Mouse (Mus musculus) midbrain, embryonic 16.5 days (tissue): ENCODE measurements around the gene Mypn. TPM values are rescaled to one million over a fixed set of nuclear protein-coding genes. Genes with fewer than 3 reads are reported as not detected.

Source experiments
- ATAC-seq: fragments of 200-750 bp; cut with Nextera tagmentation; 2 replicates; pipeline ENCODE4 v1.8.0; 2017; ENCODE audit warnings: moderate TSS enrichment
- H3K27ac ChIP-seq: fragments of 300-500 bp; sonication (generic); 2 replicates; pipeline ENCODE4 v1.5.1; 2014; ENCODE audit warnings: mild to moderate bottlenecking, low read length, mixed read lengths
- H3K27me3 ChIP-seq: fragments of 300-500 bp; sonication (generic); 2 replicates; pipeline ENCODE4 v1.6.1; 2014; ENCODE audit warnings: low read depth, low read length, mixed read lengths; ENCODE audit not compliant: control insufficient read depth, insufficient read depth
- H3K36me3 ChIP-seq: fragments of 300-500 bp; sonication (generic); 2 replicates; pipeline ENCODE4 v1.6.1; 2014; ENCODE audit warnings: mild to moderate bottlenecking, low read length, moderate library complexity, mixed read lengths; ENCODE audit not compliant: control insufficient read depth, insufficient read depth
- H3K4me1 ChIP-seq: fragments of 300-500 bp; sonication (generic); 2 replicates; pipeline ENCODE4 v1.6.1; 2014; ENCODE audit warnings: mild to moderate bottlenecking, low read length, mixed read lengths; ENCODE audit not compliant: control insufficient read depth, insufficient read depth
- H3K4me2 ChIP-seq: fragments of 300-500 bp; sonication (generic); 2 replicates; pipeline ENCODE4 v1.6.1; 2014; ENCODE audit warnings: mild to moderate bottlenecking, low read length, mixed read lengths
- H3K4me3 ChIP-seq: fragments of 300-500 bp; sonication (generic); 2 replicates; pipeline ENCODE4 v1.5.1; 2014; ENCODE audit warnings: low read depth, mild to moderate bottlenecking, low read length, moderate library complexity, mixed read lengths
- H3K9ac ChIP-seq: fragments of 300-500 bp; sonication (generic); 2 replicates; pipeline ENCODE4 v1.6.1; 2014; ENCODE audit warnings: low read depth, low read length, mixed read lengths
- H3K9me3 ChIP-seq: fragments of 300-500 bp; sonication (generic); replicated peaks from 2 replicates; pipeline ENCODE4 v1.6.1; 2014; ENCODE audit warnings: mild to moderate bottlenecking, low read length, mixed read lengths; ENCODE audit not compliant: control insufficient read depth, poor library complexity, severe bottlenecking
- WGBS: fragments of 180-500 bp; shearing (Covaris S2); extraction: QIAGEN DNeasy Blood & Tissue Kit; methylation state at CpG from one replicate; pipeline ENCODE4 v1.1.7; 2014; 5-methylcytosine and 5-hydroxymethylcytosine counted together
- polyA plus RNA-seq: library from polyadenylated mRNA; unstranded; fragments of >200 nt; fragmentation: Nextera tagmentation; extraction: Ambion mirVana; gene quantifications from 2 replicates; pipeline ENCODE4 v1.2.1, GENCODE M21; 2015

Gene Mypn
- polyA plus RNA-seq, 1 experiment from 2014 or later, result 0.64 TPM

- H3K27me3 ChIP-seq, result no peaks in the 10 kb centered on the region
- H3K4me2 ChIP-seq, result no peak overlapping the region
- no peak overlapping the region for H3K4me3 ChIP-seq
- H3K4me1 ChIP-seq, result no peaks in the 10 kb centered on the region
- H3K27ac ChIP-seq, result no peak overlapping the region
- no peaks in the 10 kb centered on the region for H3K9me3 ChIP-seq
- WGBS, result 90% methylated on average over 16 of the region's 16 CpGs
- no peak for ATAC-seq
- no peaks in the 10 kb centered on the region for H3K36me3 ChIP-seq
- no peak overlapping the region for H3K9ac ChIP-seq
Observed at GRCm38 (mm10) chr10:63165752-63166412, 37.9 kb downstream of the Mypn start.

DNA sequence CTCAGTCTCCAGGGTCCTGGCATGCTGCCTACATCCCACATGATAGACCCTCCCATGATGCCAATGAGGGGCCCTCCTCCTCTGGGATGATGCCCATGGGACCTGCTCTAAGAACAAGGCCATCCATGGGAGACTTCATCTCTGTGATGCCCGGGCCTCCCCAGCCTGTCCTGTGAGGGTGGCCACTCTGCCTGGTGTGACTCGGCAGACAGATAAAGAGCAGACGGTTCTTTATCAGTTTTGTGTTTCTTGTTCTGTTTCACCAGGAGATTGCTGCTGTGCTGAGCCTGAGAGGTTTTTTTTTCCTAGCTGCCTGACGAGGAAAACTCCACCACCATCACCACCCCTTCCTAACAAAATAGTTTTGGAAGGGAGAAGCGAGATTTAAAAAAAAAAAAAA, 42.5 kb downstream of the Mypn start:
- ATAC-seq, result no peak
- Histone ChIP-seq H3K9ac (no peak overlapping the region), H3K9me3 (no peaks in the 10 kb centered on the region), H3K27ac (no peak overlapping the region), H3K36me3 (no peaks in the 10 kb centered on the region), H3K4me3 (no peak overlapping the region), H3K4me1 (no peaks in the 10 kb centered on the region), H3K27me3 (no peaks in the 10 kb centered on the region), H3K4me2 (no peak overlapping the region)
- WGBS, result 68% methylated on average over 5 of the region's 5 CpGs

DNA sequence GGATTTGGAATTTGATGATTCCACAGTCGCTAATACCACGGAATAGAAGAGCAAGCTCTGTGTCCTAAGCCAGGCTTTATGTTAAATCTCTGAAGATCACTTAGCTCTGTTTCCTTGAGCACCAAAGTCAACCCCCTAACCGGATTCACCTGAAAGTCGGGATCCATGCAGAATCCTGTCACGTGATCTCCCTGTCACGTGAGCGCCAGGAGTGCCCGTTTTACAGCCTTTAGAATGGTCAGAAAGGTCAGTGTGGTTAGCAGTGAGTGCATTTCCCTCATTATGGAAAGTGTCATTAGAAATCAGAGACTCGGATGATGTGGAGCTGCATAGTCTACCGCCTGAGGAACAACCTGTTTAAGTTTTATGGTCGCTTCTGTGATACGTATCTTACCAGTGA, 43.1 kb downstream of the Mypn start:
- Histone ChIP-seq H3K4me1 (no peaks in the 10 kb centered on the region), H3K4me2 (no peak overlapping the region), H3K9ac (no peak overlapping the region), H3K27ac (no peak overlapping the region), H3K9me3 (no peaks in the 10 kb centered on the region), H3K27me3 (no peaks in the 10 kb centered on the region), H3K36me3 (no peaks in the 10 kb centered on the region), H3K4me3 (no peak overlapping the region)
- no peak for ATAC-seq
- 73% methylated on average over 12 of the region's 12 CpGs for WGBS

DNA sequence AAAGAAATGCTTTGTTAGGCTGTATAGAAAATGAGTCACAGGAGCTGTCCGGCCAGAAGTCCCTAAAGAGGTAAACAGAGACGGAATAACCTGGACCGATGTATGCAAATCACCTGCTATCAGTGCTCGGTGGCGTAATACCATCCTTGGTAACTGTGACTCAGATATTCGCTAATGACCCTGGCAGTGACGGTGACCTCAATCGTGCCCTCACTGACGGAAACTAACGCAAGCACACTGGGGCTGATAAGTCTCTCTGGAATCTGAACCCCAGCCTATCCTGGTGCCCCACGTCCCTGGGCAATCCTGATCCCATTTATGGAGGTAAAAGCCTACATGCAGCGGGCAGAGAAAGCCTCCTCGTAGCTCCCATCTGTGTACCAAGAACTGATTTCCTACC, 45.6 kb downstream of the Mypn start:
- 70% methylated on average over 13 of the region's 13 CpGs for WGBS
- no peak overlapping the region for H3K27ac ChIP-seq
- H3K9me3 ChIP-seq, result no peaks in the 10 kb centered on the region
- H3K9ac ChIP-seq, result no peak overlapping the region
- ATAC-seq, result no peak
- H3K27me3 ChIP-seq, result no peaks in the 10 kb centered on the region
- no peak overlapping the region for H3K4me2 ChIP-seq
- H3K4me3 ChIP-seq, result no peak overlapping the region
- H3K36me3 ChIP-seq, result no peaks in the 10 kb centered on the region
- H3K4me1 ChIP-seq, result no peaks in the 10 kb centered on the region

GRCm38 (mm10) chr10:63157491-63157890, 46.3 kb downstream of the Mypn start:
- Histone ChIP-seq H3K9me3 (no peaks in the 10 kb centered on the region), H3K27me3 (no peaks in the 10 kb centered on the region), H3K4me2 (no peak overlapping the region), H3K4me3 (no peak overlapping the region), H3K27ac (no peak overlapping the region), H3K4me1 (no peaks in the 10 kb centered on the region), H3K36me3 (no peaks in the 10 kb centered on the region), H3K9ac (no peak overlapping the region)
- no peak for ATAC-seq
- 83% methylated on average over 4 of the region's 4 CpGs for WGBS

- Histone ChIP-seq H3K4me3 (no peak overlapping the region), H3K9ac (no peak overlapping the region), H3K4me2 (no peak overlapping the region), H3K9me3 (no peaks in the 10 kb centered on the region), H3K27ac (no peak overlapping the region), H3K4me1 (no peaks in the 10 kb centered on the region), H3K27me3 (no peaks in the 10 kb centered on the region), H3K36me3 (no peaks in the 10 kb centered on the region)
- no peak for ATAC-seq
- WGBS, result 80% methylated on average over 4 of the region's 4 CpGs
Observed at GRCm38 (mm10) chr10:63156919-63157318, 46.8 kb downstream of the Mypn start.

GRCm38 (mm10) chr10:63156351-63156750, 47.4 kb downstream of the Mypn start:
- H3K9ac ChIP-seq, result no peak overlapping the region
- H3K4me2 ChIP-seq, result no peak overlapping the region
- no peaks in the 10 kb centered on the region for H3K9me3 ChIP-seq
- H3K4me3 ChIP-seq, result no peak overlapping the region
- 98% methylated on average over 1 of the region's 1 CpGs for WGBS
- H3K4me1 ChIP-seq, result no peaks in the 10 kb centered on the region
- H3K27me3 ChIP-seq, result no peaks in the 10 kb centered on the region
- H3K36me3 ChIP-seq, result no peaks in the 10 kb centered on the region
- H3K27ac ChIP-seq, result no peak overlapping the region
- ATAC-seq, result no peak

GRCm38 (mm10) chr10:63155668-63156350, 47.9 kb downstream of the Mypn start:
- 85% methylated on average over 4 of the region's 4 CpGs for WGBS
- Histone ChIP-seq H3K4me1 (no peaks in the 10 kb centered on the region), H3K9me3 (no peaks in the 10 kb centered on the region), H3K27me3 (no peaks in the 10 kb centered on the region), H3K27ac (no peak overlapping the region), H3K9ac (no peak overlapping the region), H3K36me3 (no peaks in the 10 kb centered on the region), H3K4me2 (no peak overlapping the region), H3K4me3 (no peak overlapping the region)
- no peak for ATAC-seq

DNA sequence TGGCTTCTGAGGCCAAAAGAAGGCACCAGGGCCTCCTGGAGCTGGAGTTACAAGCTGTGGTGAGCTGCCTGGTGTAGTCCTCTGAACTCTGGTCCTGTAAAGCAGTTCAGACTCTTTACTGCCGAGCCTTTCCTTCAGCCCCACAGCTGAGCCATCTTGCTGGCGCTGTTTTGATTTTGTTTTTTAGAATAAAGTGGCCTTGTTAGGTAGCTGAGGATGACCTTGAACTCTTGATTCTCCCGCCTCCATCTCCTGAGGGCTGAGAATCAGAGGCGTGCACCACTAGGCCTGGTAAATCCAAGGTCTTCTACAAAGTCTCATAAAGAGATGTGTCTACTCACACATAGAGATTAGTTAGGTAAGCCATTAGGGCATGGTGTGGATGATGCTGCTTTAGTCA, 49.0 kb downstream of the Mypn start:
- H3K36me3 ChIP-seq, result no peaks in the 10 kb centered on the region
- ATAC-seq, result no peak
- H3K9me3 ChIP-seq, result no peaks in the 10 kb centered on the region
- no peak overlapping the region for H3K4me3 ChIP-seq
- H3K9ac ChIP-seq, result no peak overlapping the region
- H3K27me3 ChIP-seq, result no peaks in the 10 kb centered on the region
- 83% methylated on average over 4 of the region's 4 CpGs for WGBS
- no peak overlapping the region for H3K27ac ChIP-seq
- H3K4me2 ChIP-seq, result no peak overlapping the region
- H3K4me1 ChIP-seq, result no peaks in the 10 kb centered on the region
